Mouse (Mus musculus): ENCODE measurements around the gene Tnfrsf22.
A peak's percentile ranks its signal among the peaks of the same experiment; 100 is the strongest.
"Not testable (repeated sequence)": the region's sequence is repeated elsewhere in the genome, so short reads cannot be mapped to it uniquely, and the experiment has no call there.

Tnfrsf22 gene

DNA sequence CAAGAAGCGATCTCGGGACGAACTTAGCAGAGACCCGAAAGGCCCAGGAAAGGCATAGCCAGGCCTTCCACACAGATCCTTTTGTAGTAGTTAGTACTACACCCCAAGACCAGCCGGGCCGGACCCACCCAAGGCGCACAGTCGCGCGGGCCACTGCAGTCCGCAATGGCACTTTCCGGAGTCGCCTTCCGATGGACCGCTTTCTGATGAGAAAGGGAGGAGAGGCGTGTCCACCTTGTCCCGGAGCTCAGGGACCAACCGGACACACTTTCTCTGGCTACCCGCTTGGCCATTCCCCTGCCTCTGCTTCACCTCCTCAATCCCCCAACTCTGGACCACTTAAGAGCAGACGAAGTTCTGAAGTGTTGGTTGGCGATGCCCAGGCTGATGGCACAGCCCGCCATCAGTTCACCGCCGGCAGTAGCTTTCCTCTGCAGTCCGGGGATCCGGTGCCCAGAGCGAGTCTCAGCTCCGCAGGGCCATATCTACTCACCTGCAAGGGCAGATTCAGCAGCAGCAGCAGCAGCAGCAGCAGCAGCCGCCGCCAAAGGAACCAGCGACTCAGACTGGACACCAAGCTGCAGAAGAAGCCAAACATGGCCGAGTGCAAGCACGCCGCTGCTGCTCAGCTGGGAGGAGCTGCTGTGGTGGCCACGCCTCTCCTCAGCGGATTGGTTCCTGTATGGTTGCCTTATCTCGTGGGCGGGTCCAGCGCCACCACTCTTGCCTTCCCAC, at the start of gene Tnfrsf22:
Gene Tnfrsf22 (minus strand): TSS at position 628 of the 735 bp plus-strand sequence.
- ATAC-seq (ENCODE audit: insufficient number of reproducible peaks, low FRiP score, low TSS enrichment) = peak; percentile 61; the same call in 1 of the 2 replicates

DNA sequence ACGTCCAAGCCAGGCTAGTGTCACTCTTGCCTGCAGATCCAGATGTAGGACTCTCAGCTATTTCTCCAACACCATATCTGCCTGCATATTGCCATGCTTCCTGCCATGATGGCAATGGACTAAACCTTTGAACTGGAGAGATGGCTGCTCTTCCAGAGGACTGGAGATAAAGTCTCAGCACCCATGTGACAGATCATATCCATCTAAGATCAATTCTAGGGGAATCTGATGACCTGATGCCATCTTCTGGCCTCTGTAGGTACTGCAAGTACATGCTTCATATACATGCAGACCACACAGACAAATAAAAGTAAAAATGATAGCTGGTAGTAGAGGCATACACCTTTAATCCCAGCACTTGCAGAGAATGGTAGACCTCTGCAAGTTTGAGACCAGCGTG, 46.7 kb upstream of the Tnfrsf22 start:
- ATAC-seq (ENCODE audit: insufficient number of reproducible peaks, low FRiP score, low TSS enrichment) = no peak

DNA sequence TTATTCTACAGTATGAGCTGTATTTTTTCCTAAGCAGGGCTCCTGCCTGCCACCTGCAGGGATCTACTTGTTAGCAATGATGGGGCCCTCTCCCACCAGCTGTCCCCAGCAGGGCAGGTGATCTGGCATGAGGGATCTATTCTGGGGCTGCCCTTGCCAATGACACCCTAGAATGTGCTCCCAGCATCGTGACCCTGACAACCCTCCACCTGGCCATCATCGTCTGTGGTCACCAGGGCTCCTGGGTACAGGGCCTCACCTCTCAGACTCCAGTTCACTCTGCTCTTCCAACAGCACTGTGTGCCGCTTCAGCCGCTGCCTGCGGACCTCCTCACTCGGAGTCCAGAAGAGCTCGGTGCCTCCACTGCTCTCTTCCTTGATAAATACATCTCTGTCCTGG, 45.1 kb upstream of the Tnfrsf22 start:
- ATAC-seq (ENCODE audit: insufficient number of reproducible peaks, low FRiP score, low TSS enrichment) = no peak

DNA sequence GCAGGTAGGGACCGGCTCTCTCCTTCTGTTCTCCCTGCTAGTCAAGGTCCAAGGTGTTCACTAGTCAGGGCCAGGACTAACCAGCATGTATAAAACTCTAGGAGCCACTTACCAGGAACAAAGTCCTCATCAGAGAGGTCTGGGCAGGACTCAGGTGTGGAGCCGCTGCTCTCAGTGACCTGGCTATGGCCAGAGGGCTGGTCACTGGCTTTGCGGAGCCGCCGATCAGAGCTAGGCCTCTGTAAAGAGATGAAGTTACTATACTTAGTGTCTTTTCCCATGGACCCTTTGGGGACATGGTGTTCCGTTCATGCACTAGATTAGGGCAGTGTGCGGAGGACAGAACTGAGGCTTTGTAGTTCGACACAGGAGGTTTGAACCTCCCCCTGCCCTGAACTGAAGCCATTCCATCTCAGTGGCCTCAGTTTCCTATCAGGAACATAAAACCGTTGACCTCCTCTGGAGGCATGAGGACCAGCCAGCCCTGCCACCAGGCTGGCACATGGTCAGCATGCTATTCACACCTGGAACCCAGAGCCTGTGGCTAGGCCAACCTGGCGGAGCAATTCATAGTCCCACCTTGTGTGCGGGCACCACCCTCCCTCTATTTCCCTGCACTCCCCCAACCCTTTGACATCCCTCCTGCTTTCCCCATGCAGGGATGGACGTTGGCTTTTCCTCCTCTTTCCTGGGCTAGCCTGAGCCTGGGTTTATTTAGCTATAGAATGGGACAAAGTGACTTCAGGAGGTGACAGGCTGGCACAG, 43.5 kb upstream of the Tnfrsf22 start:
- ATAC-seq (ENCODE audit: insufficient number of reproducible peaks, low FRiP score, low TSS enrichment) = no peak

DNA sequence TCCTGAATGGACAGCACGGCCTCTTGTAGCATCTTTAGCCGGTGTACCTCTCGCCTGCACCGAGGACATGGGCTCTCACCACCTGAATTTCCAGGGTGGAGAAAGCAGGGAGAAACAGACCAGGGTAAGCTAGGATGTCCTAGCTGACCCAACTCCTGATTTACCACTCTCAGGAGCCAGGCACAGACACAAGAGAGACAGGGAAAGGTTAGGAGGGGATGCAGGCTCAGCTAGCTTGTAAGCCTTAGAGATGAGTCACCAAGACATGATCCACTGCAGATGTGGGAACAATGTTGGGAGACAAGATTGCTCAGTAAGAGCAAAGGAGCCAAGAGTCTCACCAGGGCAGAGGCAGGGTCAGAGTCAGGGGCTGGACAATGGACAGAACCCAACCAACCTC, 42.4 kb upstream of the Tnfrsf22 start:
- no peak for ATAC-seq (ENCODE audit: insufficient number of reproducible peaks, low FRiP score, low TSS enrichment)

DNA sequence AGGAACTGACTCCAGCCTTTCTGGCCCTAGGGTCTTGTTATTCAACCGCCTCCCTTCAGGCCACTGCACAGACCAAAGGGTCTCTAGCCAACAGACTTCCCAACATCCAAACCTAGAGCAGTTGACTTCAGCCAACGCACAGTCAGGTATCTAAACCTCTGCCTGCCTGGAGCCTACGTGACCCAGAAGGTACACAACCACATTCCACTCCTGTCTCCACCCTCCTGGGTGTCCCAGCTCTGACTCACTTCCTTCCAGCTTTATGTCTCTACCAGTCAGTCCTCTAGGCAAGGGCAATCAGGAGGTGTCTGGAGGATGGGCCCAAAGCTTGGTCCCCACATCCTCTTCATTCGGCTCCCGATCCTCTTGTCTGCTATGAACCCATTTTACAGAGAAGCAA, 41.7 kb upstream of the Tnfrsf22 start:
- no peak for ATAC-seq (ENCODE audit: insufficient number of reproducible peaks, low FRiP score, low TSS enrichment)

DNA sequence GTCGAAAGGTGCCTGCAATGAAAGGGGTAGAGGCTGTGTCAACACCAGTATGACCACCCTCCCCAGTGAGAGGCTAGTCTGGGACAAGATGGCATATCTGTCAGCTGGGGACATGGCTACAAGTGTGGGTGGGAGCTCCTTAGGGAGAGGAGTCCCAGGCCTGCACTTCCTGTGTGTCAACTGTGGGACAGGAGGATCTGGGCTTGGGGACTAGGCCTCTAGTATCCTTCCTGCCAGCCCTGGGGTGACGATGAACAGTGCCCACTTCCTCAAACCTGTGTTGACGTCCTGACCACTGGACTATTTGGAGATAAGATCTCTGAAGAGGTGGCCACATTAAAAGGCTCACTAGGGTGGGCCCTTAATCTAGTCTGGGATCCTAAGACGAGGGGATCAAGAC, 40.5 kb upstream of the Tnfrsf22 start:
- ATAC-seq (ENCODE audit: insufficient number of reproducible peaks, low FRiP score, low TSS enrichment) = no peak

DNA sequence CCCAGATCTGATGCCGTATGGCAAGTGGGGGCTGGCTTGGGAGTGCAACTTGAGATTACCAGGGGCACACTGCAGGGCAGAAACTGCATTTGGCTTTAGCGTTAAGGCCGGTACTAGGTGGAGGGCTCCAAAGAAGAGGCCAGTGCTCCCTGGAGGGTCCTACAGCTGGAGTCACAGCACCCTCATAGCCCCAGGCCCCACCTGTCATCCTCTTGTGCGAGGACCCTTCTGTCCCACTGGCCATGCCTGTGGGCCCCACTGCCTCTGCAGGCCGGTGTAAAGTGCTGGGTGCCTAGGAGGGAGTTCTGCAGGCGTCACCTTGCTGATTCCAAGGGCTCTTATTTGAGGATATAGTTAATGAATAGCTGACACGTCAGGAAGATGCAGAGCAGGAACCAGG, 40.0 kb upstream of the Tnfrsf22 start:
- ATAC-seq (ENCODE audit: insufficient number of reproducible peaks, low FRiP score, low TSS enrichment) = no peak

DNA sequence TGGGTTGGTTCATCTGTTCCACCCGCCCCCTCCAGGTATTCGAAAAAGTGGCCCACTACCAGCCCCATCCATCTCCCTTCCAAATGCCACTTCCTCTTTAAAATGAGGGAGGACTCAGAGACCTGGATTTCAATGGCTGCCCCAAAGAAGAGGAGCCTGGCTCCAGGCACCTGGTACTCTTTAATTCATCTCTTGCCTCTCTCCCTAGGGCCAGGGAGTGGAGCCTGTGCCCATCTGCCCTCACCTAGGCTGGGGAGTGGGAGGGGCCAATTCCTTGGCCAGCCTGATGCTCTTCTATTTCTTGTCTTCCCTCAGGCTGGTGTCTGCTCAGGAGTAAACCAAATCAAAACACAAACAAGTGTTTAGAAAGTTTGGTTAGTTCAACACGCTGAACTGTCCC, 37.2 kb upstream of the Tnfrsf22 start:
- not testable (repeated sequence) for ATAC-seq (ENCODE audit: insufficient number of reproducible peaks, low FRiP score, low TSS enrichment)

DNA sequence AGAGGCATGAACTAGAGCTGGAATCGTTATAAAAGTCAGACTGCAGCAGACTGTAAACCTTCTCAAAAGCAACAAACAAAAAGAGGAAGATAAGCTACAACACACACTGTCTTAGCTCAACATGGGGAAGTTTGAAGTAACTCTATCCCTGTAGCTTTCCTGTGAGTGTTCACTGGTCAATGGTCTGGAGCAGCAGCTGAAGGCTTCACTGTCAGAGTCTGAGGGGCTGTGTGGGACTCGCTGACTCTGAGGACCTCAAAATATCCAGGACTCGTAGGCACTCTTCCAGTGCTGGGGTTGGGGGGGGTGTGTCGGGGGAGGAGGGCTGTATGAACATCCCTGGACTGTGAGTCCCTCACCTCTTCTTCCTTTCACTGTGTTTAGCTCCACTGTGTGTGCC, 36.7 kb upstream of the Tnfrsf22 start:
- ATAC-seq (ENCODE audit: insufficient number of reproducible peaks, low FRiP score, low TSS enrichment) = not testable (repeated sequence)

DNA sequence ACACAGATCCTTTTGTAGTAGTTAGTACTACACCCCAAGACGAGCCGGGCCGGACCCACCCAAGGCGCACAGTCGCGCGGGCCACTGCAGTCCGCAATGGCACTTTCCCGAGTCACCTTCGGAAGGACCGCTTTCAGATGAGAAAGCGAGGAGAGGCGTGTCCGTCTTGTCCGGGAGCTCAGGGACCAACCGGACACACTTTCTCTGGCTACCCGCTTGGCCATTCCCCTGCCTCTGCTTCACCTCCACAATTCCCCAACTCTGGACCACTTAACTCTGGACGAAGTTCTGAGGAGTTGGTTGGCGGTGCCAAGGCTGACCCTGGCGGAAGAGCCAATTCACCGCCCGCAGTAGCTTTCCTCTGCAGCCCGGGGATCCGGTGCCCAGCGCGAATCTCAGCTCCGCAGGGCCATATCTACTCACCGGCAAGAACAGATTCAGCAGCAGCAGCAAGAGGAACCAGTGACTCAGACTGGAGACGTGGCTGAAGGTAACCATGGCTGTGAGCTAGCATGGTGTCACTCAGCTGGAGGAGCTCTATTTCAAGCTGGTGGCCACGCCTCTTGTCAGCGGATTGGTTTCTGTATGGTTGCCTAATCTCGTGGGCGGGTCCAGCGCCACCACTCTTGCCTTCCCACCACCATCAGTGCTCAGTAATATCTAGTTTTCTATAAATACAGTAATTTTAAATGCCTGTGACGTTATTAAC, 36.1 kb upstream of the Tnfrsf22 start, which contains the start of gene Tnfrsf23:
Gene Tnfrsf23 (minus strand): TSS at position 514 of the 709 bp plus-strand sequence.
- 0 out of 2 replicates have a peak, but pooled peaks have one; percentile 10 for ATAC-seq (ENCODE audit: insufficient number of reproducible peaks, low FRiP score, low TSS enrichment)

DNA sequence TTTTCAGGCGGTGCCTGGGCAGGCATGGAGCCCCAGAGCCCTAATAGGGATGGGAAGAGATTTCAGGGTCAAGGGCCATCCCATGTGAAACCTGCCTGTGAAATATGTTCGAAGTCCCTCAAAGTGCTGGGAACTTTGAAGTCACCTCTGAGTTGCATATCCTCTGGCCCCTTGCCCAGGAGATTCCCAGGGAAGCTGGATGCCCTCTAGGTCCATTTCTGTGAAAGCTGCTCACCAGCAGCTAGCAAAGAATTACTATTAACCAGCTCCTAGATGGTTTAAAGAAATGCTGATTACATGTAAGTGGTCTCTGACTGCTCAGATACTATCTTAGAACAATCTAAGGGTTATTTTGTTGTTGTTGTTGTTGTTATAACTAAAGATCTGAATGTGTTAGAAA, 35.1 kb upstream of the Tnfrsf22 start:
- ATAC-seq (ENCODE audit: insufficient number of reproducible peaks, low FRiP score, low TSS enrichment) = not testable (repeated sequence)

DNA sequence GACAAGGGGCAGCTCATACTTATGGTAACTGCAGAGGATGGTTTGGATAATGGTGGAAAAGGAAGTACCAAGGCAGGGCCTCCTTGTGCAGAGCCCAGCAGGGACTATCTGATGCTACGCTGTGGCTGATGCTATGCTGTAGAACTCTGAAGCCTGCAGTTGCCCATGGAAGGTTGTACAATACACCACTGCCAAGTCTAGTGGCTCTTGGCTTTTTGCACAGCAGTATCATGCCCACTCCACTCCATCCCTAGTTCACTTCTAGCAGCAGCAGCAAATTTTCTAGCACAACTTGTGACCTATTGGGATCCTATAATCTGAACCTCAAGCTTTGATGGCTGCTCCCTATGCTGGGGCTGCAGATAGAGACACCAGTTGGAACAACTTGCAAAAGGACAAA, 32.1 kb upstream of the Tnfrsf22 start:
- no peak for ATAC-seq (ENCODE audit: insufficient number of reproducible peaks, low FRiP score, low TSS enrichment)

DNA sequence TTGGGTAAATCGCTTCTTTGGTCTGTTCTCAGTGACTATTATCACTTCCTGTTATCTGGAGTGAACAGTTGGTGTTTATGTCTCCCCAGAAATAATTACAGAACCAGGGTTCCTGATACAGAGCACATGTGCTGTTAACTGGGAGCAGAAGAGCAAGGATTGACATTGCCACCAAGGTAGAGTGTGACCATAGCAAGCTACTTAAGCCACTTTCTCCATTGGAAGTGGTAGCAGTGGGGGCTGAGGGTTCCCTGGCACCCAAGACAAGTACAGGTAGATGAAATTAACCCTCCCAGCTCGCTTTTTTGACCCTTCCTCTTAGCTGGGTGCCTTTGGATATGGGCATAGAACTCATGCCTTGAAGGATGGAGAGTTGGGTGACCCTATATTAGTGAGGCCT, 31.4 kb upstream of the Tnfrsf22 start:
- not testable (repeated sequence) for ATAC-seq (ENCODE audit: insufficient number of reproducible peaks, low FRiP score, low TSS enrichment)

DNA sequence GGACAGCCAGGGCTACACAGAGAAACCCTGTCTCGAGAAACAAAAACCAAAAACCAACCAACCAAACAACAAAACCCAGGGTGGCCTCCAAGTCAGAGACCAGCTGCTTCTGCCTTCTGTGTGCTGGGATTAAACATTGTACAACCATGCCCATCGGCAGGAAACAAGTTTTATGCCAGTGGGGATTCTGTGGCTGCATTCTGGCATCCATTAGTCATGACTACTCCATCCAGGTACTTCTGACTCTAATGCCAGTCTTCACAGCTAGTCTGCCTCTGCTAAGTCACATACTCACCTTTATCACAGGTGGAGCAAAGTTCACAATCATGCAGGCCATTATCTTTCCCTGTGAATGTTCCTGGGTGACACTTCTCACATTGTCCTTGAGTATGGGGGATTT, 30.2 kb upstream of the Tnfrsf22 start:
- ATAC-seq (ENCODE audit: insufficient number of reproducible peaks, low FRiP score, low TSS enrichment) = not testable (repeated sequence)

DNA sequence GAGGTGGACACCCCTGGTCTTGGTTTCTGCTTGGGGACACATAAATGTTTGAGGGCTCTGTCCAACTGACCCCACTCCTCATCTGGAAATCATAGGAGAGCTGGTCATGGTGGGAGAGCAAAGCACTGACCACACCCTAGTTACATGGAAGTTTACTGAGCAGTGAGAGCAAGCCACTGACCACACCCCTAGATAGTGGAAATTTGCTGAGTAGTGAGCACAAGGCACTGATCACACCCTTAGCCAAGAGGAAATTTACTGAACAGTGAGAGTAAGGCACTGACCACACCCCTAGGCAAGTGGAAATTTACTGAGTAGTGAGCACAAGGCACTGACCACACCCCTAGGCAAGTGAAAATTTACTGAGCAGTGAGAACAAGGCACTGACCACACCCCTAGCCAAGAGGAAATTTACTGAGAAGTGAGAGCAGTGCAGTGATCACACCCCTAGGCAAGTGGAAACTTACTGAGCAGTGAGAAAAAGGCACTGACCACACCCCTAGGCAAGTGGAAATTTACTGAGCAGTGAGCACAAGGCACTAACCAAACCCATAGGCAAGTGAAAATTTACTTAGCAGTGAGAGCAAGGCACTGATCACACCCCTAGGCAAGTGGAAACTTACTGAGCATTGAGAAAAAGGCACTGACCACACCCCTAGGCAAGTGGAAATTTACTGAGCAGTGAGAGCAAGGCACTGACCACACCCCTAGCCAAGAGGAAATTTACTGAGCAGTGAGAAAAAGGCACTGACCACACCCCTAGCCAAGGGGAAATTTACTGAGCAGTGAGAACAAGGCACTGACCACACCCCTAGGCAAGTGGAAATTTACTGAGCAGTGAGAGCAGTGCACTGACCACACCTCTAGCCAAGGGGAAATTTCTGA, 17.2 kb upstream of the Tnfrsf22 start:
- ATAC-seq (ENCODE audit: insufficient number of reproducible peaks, low FRiP score, low TSS enrichment) = no peak

DNA sequence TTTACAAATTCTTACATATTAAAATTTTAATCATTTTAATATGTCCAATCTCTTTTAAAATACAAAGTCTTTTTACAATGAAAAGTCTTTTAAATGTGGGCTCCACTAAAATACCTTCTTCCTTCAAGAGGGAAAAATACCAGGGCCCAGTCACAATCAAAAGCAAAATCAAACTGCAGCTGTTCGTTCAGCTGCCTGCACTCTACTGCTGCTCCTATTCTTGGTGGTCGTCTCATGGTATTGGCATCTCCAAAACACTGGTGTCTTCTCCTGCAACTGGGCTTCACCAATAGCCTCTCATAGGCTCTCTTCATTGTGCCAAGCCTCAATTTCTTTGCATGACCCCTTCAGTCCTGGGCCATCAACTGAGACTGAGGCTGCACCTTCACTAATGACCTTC, 14.0 kb upstream of the Tnfrsf22 start:
- ATAC-seq (ENCODE audit: insufficient number of reproducible peaks, low FRiP score, low TSS enrichment) = no peak

DNA sequence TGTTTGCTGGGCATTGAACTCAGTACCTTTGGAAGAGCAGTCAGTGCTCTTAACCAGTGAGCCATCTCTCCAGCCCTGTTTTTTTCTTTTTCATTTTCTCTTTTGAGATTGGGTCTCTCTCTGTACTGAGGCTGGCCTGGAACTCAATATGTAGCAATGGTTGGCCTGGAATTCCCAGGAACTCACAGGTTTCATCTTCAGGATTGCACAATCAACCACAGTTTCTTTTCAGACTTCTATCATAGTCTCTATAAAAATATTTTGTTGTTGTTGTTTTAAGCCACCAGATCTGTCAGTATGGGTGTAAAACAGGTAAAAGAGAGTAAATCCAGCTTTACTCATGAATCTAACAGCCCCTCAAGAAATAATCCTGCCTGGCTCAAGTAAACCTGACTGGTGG, 11.3 kb upstream of the Tnfrsf22 start:
- ATAC-seq (ENCODE audit: insufficient number of reproducible peaks, low FRiP score, low TSS enrichment) = no peak

DNA sequence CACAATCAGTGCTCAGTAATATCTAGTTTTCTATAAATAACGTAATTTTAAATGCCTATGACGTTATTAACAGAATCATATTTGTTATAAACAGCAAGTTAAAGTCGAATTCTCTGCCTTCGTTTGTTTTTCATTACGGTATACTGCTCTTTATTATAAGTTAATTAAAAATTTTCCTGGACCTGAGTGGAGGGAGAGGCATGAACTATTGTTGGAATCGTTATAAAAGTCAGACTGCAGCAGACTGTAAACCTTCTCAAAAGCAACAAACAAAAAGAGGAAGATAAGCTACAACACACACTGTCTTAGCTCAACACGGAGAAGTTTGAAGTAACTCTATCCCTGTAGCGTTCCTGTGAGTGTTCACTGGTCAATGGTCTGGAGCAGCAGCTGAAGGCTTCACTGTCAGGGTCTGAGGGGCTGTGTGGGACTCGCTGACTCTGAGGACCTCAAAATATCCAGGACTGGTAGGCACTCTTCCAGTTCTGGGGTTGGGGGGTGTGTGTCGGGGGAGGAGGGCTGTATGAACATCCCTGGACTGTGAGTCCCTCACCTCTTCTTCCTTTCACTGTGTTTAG, 397 bp upstream of the Tnfrsf22 start:
- not testable (repeated sequence) for ATAC-seq (ENCODE audit: insufficient number of reproducible peaks, low FRiP score, low TSS enrichment)

DNA sequence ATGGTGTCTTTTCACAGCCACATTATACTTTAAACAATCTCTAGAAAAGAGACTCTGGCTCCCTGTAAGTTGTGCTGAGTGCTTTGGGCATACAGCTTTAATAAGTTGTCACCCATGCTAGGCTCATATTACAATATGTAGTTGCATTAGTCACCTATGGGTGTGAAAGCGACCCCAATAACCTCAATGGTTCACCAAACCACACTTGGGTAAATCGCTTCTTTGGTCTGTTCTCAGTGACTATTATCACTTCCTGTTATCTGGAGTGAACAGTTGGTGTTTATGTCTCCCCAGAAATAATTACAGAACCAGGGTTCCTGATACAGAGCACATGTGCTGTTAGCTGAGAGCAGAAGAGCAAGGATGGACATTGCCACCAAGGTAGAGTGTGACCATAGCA, 5.5 kb downstream of the Tnfrsf22 start:
- ATAC-seq (ENCODE audit: insufficient number of reproducible peaks, low FRiP score, low TSS enrichment) = not testable (repeated sequence)
